In genomic region chr15:100670004-100670403, GRCm38 (mm10) we compare ENCODE assay signal across 16 mouse cellular contexts. TPM values are rescaled to one million over a fixed set of nuclear protein-coding genes. Genes with fewer than 3 reads are reported as not detected.
A peak's percentile ranks its signal among the peaks of the same experiment; 100 is the strongest.
DNase-seq lines count a peak whose midpoint lies in the region; ATAC-seq lines count a peak whose summit lies in the region.
"Had no signal": no experiment of that assay in that cellular context is flagged by ENCODE, and none has a peak within 500 bp of the region (broad histone marks: within the 10 kb centered on the region; RNA-seq: fewer than 3 reads in every experiment).

No protein-coding gene starts in this region.

- intact Hi-C loops in left cerebral cortex, postnatal 14 days (cut with DNase I): no loop called here

- peak; percentile 29 for ATAC-seq in inflammation-experienced regulatory T-cells, adult 6 months
- ATAC-seq: forebrain, embryonic 16.5 days; hindbrain, embryonic 16.5 days; intestine, postnatal 0 days; midbrain, embryonic 13.5 days had no signal

- DNase-seq in 416B (ENCODE audit: low read depth) (peak; percentile 82), NIH3T3 (ENCODE audit: low read depth) (peak; percentile 24)
- peak; percentile 81 for DNase-seq in CD4-positive helper T cell, adult 2 months (ENCODE audit: low read depth, low spot score)
- DNase-seq in left cerebral cortex, postnatal 14 days (ENCODE audit: low spot score in 2 of 2): no peak
- no peak for DNase-seq in urinary bladder, postnatal 36 days (ENCODE audit: low spot score in 2 of 2)
- DNase-seq in cerebellum, adult 8-10 months: no peak
- DNase-seq: cerebellum, adult 11-12 months; cerebellum, postnatal 14 days; gastrocnemius, postnatal 14 days; kidney, postnatal 25 days had no signal

RNA-seq across cellular contexts. Expression of gene Bin2, which starts 0.7 kb away (rescaled TPM):
- 100 to 1,000 TPM; 292 to 493 (median 317) TPM for polyA plus RNA-seq in inflammation-experienced regulatory T-cells, adult 6 months (2017; shearing (Covaris generic))
- 1 to 10 TPM; 5.6 to 6.2 TPM for total RNA-seq in left cerebral cortex, postnatal 14 days (2021)

RNA-seq across cellular contexts. Expression of gene Cela1, which starts 17.7 kb away (rescaled TPM):
- 10 to 100 TPM in 1 of 3 experiments, 1 to 10 TPM in 2; 6.8 to 12.6 (median 8.2) TPM for polyA plus RNA-seq in inflammation-experienced regulatory T-cells, adult 6 months (2017; shearing (Covaris generic))
- 1 to 10 TPM; 2.7 to 3.7 TPM for total RNA-seq in left cerebral cortex, postnatal 14 days (2021)
- total RNA-seq: gastrocnemius, postnatal 14 days had no signal

RNA-seq across cellular contexts. Expression of gene Smagp, which starts 33.3 kb away (rescaled TPM):
- 1 to 10 TPM in 1 of 3 experiments, not detected in 2; 1.3 TPM for polyA plus RNA-seq in inflammation-experienced regulatory T-cells, adult 6 months (2017; shearing (Covaris generic))
- total RNA-seq in left cerebral cortex, postnatal 14 days (2021): 1 to 10 TPM; 2.2 to 2.3 TPM

RNA-seq across cellular contexts. Expression of gene Dazap2, which starts 54.9 kb away (rescaled TPM):
- 100 to 1,000 TPM; 722 to 762 (median 736) TPM for polyA plus RNA-seq in inflammation-experienced regulatory T-cells, adult 6 months (2017; shearing (Covaris generic))
- 10 to 100 TPM; 97.6 to 98.1 TPM for total RNA-seq in left cerebral cortex, postnatal 14 days (2021)

RNA-seq across cellular contexts. Expression of gene Galnt6, which starts 59.2 kb away (rescaled TPM):
- 10 to 100 TPM; 55.3 to 67.0 (median 65.0) TPM for polyA plus RNA-seq in inflammation-experienced regulatory T-cells, adult 6 months (2017; shearing (Covaris generic))
- total RNA-seq in left cerebral cortex, postnatal 14 days (2021): 1 to 10 TPM in 1 of 2 experiments, under 1 TPM in 1; 0.97 to 2.0 TPM
- polyA plus RNA-seq: forebrain, embryonic 10.5 days; midbrain, embryonic 13.5 days had no signal

Comparison
In these comparisons a context has a peak if more than half of its experiments do, and no peak if none do; other contexts are left out.
1. DNase-seq: peak in 416B (single experiment), CD4-positive helper T cell, adult 2 months (single experiment) and NIH3T3 (single experiment); none in left cerebral cortex, postnatal 14 days (0 of 2), urinary bladder, postnatal 36 days (0 of 2) and cerebellum, adult 8-10 months (single experiment).